Mouse (Mus musculus) cerebellum, postnatal 4 days (tissue): ENCODE measurements around the gene Olfr1231.

Experiments
- DNase-seq, 2 experiments: peaks; one replicate each; pipeline ENCODE4 v3.0.0; 2022; ENCODE audit warnings: low spot score in 2 of 2, mixed read lengths in 1 of 2

Gene Olfr1231

DNA sequence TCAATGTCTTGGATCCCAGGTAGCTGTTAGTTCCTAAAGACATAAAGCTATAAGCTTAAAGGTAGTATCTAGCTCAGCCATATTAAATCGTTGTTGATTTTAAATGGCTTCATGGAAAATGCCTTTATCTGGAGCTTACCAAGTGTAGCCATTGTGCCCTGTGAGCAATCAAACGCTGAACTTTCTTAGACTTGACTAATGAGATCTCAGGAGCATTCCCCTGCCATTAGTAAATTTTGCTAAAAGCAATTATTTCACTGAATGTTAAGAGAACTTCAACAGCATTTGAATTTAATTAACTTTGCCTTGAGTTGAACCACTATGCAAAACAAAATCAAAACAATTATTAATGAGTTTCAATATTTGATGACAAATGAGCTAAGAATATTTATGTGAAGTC lies at the start of gene Olfr1231:
Gene Olfr1231, minus strand, starts transcription at position 101 of the 400 bp plus-strand sequence.
- DNase-seq, result no peak

DNA sequence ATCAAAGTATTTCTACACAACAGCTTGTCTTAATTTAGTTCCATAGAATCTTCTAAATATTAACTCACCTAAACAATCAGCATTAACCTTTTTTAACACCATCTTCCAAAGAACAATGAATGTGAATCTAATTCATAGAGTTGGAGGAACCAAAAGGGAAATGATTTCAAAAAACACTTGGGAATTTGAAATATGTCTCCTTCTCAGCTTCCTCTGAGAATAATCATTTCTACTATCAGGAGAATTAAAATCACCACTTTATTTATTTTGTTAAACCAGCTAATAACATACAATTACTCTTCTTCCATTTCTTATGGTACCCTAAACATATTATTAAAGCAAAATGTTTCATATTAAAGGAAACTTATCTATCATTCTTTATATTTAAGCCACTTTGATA lies 35.4 kb upstream of the Olfr1231 start, which contains the start of gene Olfr1233:
Gene Olfr1233, minus strand, starts transcription at position 101 of the 400 bp plus-strand sequence.
- no peak for DNase-seq

DNA sequence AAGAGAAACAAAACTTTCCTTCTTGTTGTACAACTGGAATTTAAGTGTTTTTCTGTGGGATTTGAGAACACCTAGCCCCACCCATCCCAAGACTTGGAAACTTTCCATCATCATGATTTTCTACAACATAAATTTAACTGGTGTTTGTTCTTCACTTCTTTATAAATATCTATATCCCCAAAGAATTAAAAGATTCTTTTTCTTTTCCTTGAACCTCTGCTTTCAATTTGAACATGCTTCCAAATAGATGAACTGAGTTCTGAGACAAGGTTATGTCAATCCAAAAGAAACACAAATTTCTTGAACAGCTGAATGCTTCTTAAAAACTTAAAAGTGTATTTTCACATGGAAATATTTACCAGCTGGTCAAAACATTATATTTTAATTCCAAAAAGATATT lies 22.7 kb upstream of the Olfr1231 start, which contains the start of gene Olfr1232:
Gene Olfr1232, minus strand, starts transcription at position 101 of the 400 bp plus-strand sequence.
- DNase-seq, result no peak

DNA sequence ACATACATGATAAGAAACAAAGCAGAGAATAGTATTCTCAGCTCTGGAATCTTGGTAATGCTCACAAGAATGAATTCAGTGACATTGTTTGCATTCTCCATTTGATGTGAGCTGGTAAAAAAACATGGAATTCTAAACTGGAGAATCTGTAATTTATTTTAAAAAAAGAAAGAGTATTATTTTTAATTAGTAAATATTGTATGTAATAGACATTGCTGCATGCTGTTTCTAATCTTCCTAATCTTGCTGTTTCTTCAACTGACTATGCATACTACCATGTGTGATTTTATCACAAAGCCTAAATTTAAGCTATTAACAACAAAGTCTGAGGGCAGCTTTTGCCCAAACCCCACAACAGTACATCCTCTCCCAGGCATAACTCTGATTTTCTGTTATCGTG lies 9.7 kb downstream of the Olfr1231 start, which contains the start of gene Olfr1230:
Gene Olfr1230, minus strand, starts transcription at position 101 of the 400 bp plus-strand sequence.
- no peak for DNase-seq

DNA sequence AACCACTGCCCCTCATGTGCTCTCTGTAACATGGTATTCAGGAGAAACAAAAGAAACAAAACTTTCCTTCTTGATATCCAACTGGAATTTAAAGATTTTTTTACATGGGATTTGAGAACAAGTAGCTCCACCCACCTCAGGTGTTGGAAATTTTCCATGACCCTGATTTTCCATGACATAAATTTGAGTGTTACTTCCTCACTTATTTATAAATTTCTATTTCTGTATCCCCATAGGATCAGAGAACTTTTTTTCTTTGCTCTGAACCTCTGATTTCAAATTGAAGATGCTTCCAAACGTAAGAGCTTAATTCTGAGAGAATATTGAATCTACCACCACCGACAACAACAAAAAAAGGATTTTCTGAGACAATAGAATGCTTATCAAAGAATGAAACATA lies 19.0 kb downstream of the Olfr1231 start, which contains the start of gene Olfr1229:
Gene Olfr1229, minus strand, starts transcription at position 101 of the 400 bp plus-strand sequence.
- no peak for DNase-seq

DNA sequence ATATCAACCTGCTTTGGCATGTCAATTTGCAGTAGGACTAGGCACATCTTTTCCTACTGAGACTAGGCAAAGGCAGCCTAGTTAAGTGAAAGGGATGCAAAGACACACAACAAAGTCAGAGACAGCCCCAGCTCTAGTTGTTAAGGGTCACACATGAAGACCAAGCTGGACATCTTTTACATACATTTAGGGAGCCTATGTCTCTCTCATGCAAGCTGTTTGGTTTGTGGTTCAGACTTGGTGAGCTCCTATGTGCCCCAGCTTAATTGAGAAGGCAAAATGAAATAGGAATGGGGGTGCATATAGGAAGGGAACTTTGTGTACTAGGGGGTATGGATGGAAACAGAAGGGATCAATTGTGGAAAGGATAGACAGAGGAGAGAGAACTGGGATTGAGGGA lies 52.9 kb downstream of the Olfr1231 start, which contains the start of gene Olfr1228:
Gene Olfr1228, minus strand, starts transcription at position 101 of the 400 bp plus-strand sequence.
- no peak for DNase-seq
